Mouse (Mus musculus) gastrocnemius, postnatal 10 days (tissue): ENCODE measurements around the gene Tufm. TPM values are rescaled to one million over a fixed set of nuclear protein-coding genes. Genes with fewer than 3 reads are reported as not detected.

Experiments
- DNase-seq: peaks from one replicate; pipeline ENCODE4 v3.0.0; 2021; ENCODE audit warnings: mixed read lengths
- total RNA-seq, 2 experiments: library from RNA; stranded (reverse); gene quantifications; 2 replicates each; pipeline ENCODE4 v1.2.3; 2021

Tufm gene
- total RNA-seq, 2 experiments from 2014 or later, result 99.0 to 114 TPM

DNA sequence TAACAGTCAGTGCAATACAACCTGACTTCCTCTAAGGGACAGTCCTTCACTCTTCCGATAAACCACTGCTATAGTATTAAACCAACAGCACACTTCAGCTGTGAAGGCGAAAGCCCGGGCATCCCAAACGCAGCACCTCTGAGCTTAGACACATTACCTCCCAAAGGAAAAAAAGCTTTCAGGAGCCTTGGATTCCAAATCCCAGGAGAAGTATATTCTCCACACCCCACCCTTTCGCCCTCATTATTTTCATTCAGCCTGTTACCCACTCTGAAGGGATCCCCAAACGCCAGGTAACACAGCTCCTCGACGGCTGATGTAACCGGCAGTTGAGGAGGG lies 14.5 kb downstream of the Tufm start:
- no peak for DNase-seq

DNA sequence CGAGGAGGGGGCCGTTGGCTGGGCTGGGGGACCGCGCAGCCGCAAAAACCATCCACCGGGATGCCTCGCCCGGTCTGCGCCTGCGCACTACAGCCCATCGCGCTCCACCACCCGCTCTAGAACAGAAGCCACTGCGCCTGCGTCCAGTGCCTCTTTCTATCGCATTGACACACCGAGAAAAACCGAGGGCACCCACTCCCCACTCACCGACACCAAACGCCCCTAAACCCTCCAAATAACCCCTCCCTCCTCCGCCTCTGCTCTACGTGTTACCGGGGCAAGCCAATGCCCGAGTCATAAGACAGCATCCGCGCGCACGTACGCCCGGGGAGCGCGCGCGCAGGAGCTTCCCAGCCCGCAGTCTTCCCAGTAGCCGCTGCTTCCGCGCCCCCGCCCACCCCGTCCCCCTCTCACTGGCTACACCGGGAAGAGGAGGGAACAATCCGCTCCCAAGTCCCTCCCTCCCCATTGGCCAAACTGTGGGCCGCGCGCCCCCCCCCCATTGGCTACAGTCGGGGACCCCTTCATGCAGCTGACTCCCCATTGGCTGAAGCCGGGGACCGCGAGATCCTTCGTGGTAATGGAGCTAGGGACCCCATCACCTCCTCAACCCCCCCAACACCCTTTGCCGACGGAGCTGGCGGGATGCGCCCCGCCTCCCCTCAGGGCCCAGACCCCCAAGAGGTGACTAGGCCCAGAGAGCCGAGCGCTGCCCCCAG lies 15.0 kb downstream of the Tufm start:
- DNase-seq, result peak; percentile 91

DNA sequence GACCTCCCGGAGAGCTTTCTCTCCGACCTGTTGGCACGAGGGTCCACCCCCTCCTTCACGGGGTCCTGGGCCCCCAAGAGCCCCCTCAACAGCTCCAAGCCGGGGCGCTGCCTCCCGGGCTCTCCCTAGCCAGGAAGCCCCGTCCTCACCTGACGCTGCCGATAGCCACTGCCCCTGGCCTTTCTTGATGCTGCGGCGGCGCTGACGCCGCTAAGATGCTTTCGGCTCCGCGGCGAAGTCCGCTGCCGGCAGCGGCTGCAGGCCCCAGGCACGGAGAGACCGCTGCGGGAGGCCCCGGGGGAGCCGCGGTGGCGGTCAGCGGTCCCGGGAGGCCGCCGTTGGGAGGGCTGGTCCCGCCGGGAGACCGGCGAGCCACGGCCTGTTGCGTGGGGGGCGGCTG lies 15.6 kb downstream of the Tufm start:
- DNase-seq, result no peak

DNA sequence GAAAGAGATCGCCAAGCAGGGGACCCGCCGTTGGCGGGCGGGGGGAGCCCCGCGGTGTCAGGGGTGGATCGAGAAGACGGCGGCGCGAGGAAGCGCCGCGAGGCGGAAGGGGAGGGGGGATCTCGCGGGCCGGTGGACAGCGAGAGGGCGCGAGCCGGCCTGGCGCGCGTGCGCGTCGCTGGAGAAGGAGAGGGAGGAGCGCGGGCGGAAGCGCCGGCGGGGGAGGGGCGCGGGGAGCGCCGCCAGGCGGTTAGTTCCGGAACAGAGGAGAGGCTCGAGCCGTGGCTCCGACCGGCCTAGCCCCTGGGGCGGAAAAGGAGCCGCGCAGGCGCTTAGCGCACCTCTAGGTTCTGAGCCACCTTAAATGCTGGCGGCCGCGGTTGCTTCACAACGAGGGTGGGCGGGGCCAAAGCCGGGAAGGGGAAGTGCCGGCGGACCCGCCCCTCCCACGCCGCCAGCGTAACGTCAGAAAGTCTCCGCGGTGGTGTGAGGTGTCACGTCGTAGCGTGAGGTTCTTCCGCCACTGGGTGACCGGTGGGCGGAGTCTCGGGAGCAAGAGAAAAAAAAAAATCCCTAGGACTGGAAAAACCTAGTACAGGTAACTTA lies 16.2 kb downstream of the Tufm start, which contains the start of gene Atxn2l:
TSS of gene Atxn2l (minus strand) at position 165 of the 606 bp plus-strand sequence.
- DNase-seq, result peak; percentile 99

DNA sequence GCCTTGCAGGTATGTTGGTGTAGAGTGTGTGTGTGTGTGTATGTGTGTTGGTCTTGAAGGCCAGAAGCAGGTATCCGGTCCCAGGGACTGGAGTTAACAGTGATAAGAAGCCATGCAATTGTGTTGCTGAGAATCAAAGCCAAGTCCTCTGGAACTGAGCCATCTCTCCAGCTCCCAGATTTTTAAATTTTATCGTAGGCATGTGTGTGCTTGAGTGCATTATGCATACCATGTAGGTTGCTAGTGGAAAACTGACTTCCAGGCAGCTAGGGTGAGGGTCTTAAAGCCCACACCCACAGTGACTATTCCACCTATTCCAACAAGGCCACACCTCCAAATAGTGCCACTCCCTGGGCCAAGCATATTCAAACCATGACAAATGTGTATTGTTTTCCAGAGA lies 17.8 kb downstream of the Tufm start:
- no peak for DNase-seq

DNA sequence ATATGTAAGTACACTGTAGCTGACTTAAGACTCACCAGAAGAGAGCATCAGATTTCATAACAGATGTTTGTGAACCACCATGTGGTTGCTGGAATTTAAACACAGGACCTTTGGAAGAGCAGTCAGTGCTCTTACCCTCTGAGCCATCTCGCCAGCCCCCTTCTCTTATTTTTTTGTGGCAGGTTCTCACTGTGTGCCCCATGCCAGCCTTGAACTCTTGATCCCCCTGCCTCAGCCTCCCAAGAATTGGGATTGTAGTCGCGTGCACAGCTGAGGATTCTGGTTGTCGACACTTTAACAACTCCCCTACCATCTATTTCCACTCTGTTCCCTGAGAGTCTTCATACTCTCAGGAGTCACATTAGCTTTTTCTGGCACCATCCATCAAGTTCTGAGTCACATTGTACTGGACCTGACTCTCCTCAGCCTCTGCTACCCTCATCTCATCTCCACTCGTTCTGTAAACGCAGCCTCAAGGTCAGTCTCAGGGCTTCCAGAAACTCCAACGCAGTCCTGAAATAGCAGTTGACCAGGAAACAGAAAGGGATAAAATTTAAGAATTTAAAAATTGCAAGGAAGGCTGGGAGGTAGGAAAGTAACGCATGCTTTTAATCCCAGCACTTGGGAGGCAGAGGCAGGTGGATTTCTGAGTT lies 20.1 kb downstream of the Tufm start:
- no peak for DNase-seq

DNA sequence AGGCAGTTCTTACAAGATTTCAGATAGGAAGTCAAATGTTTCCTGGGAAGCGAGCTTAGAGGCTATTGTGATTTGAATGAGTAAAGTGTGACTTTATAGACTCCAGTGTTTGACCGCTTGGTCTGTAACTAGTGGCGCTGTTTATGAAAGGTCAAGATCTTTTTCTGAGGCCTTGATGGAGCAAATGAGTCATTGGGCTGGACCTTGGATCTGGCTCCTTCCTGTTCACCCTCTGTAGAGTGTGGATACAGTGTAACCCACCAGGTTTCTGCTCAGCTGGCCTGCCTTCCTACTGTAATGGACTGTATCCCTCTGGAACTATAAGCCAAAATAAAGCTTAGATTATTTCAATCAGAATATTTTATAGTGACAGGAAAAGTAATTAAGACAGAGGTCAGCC lies 24.1 kb downstream of the Tufm start:
- DNase-seq, result no peak

DNA sequence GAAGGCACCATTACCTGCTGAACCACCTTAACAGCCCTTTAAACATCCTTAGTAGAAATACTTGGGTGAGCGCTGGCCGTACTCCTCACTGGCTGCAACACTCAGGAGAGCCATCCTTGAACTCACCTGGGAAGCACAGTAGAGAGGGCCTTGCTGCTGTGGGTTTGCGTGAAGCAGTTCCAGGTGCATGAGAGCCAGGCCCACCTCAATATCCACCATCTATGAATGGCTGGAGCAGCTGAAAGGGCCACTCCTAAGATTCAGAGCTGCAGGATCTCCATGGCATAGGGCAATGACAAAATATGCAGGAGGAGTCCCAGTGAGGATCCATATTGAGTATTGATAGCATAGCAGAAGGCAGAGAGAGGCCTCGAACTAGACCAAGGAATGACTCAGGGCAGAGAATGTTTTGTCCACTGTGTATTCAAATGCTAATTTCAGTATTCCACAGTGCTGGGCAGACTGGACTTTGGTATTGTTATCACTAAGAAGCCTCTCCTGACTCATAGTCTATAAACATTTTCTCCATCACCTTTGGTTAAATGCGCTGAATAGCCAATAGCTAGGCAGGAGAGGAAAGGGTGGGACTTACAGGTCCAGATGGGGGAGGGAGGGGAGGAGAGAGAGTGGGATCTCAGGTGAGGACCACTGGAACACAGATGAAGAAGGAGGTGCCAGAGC lies 31.2 kb downstream of the Tufm start:
- DNase-seq, result no peak

DNA sequence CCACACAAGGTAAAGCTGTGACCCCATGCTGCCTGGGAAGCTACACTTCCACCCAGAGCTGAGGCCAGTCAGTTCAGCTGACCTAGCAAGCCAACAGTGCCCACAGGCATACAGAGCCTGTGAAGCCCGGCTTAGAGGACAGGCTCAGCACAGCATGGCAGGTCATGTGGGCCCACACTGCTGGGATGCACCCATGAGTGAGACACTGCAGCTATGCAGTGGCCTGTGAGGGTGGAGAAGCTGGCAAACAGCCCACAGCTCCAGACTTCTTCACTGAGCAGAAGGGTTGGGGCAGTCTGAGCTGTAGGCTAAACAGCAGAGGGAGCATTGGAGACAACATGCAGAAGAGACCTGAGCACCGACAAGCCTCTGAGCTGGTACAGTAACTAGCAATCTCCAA lies 32.4 kb downstream of the Tufm start:
- peak; percentile 47 for DNase-seq

DNA sequence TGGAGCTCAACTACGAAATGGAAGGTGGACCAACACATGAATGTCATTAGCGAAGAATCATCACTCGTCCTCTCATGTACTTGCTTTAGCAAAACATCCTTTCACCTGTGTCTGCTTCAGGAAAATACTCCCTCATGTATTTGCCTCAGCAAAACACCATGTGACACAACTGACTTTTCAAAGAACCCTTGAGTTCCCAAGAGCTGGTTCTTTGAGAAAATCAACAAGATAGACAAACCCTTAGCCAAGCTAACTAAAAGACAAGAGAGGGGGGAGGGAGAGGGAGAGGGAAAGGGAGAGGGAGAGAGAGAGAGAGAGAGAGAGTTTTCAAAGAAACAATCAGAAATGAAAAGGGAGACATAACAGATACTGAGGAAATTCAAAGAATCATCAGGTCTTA lies 36.2 kb downstream of the Tufm start:
- no peak for DNase-seq

DNA sequence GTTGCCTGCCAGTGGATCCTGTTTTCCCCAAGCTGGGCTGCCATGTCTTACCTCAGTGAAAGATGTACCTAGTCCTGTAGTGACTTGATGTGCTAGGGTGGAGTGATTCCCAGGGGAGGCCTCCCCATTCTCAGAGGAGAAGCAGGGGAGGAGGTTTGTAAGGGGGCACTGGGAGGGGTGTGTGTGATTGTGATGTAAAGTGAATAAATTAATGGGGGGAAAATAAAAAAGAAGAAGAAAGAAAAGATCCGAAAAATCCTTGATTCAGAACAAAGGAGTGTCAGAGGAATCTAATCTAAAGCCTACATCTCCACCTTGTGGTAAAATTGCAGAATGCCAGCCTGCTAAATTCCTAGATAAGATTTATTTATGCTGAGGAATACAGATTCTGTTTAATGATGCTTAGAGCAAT lies 41.0 kb downstream of the Tufm start:
- DNase-seq, result no peak

DNA sequence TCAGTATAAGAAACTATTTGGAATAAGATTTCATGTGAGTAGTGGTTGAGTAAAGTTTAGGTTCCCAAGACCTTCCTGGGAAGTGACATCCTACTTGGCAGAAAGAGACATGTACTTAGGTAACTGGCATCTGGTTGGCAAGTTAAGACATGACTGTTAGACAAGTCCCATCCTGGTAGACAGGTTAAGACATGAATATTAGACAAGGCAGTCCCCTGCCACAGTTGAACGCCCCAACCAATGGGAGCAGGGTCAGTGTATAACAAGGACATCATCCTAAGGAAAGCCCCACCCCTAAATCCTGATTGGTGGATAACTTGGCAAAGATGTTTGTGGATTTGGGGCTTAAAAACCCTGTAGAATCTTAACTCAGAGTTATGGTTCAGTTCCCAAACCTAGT lies 46.3 kb downstream of the Tufm start:
- no peak for DNase-seq

DNA sequence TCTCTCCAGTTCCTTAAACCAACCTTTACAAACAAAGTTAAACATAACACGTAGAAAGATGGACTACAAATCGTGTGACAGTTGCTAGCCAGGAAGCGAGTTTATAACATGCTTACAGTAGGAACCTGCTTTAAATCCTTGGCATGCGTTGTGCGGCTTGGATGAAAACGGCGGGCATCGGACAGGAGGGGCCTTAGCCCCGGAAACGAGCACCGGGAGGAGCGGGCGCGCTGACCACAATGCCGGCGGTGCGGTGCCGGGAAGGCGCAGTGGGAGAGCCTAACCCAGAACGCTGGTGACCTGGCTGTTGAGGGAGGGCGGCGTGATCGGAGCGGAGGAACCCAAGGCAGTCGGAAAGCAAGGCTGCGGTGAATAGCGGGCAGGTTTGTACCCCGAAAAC lies 48.6 kb downstream of the Tufm start:
- DNase-seq, result peak; percentile 11

DNA sequence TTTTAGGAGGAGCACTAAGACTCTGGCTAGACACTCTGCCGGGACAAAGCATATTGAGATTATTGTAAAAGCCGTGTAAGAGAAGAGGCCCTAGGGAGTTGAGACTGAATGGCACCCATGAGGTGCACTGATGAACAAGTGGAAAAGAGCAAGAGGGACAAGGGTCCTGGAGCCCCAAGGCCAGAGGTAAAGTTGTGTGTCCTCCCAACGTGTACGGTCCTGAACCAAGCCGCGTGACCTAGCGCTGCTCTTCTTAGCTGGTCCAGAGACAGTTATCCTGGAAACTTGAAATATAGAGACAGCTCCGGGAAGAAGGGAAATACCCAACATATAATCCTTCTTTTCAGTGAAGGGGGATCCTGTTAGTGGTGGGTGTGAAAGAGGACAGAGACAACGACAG lies 49.3 kb downstream of the Tufm start:
- no peak for DNase-seq

DNA sequence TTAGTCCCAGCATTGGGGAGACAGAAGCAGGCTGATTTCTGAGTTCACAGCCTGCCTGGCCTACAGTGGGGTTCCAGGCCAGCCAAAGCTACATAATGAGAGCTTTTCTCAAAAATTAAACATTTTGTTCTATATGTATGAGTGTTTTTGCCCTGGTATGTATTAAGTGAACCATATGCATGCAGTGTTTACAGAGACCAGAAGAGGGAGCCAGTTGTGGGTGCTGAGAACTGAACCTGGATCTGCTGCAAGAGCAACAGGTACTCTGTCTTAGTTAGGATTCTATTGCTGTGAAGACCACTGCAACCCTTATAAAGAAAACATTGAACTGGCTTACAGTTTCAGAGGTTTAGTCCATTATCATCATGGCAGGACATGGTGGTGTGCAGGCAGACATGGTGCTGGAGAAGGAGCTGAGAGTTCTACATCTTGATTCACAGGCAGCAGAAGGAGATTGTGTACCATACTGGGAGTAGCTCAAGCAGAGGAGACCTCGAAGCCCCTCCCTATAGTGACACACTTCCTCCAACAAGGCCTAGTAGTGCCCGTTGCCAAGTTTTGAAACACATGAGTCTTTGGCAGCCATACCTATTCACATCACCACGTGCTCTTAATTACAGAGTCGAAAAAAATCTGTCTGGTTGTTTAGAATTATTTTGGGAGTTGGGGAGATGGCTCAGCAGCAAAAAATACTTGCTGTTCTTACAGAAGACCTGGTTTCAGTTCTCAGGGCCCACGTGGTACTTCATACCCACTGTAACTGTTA lies 50.8 kb downstream of the Tufm start:
- DNase-seq, result no peak

Other genes with a start within 250 kb of the Tufm start
- 10 to 100 TPM; 35.2 to 38.0 TPM for gene Sbk1, start 214.7 kb upstream of the Tufm start, total RNA-seq
- 1 to 10 TPM in 1 of 2 experiments, under 1 TPM in 1; 0.42 to 1.1 TPM for gene Lat, start 117.8 kb upstream of the Tufm start, total RNA-seq
- gene Spns1, start 109.9 kb upstream of the Tufm start, total RNA-seq, result 10 to 100 TPM; 25.1 to 28.0 TPM
- gene Nfatc2ip, start 90.6 kb upstream of the Tufm start, total RNA-seq, result 1 to 10 TPM; 3.1 to 3.2 TPM
- under 1 TPM; 0.35 to 0.72 TPM for gene Cd19, start 72.5 kb upstream of the Tufm start, total RNA-seq
- gene Rabep2, start 58.6 kb upstream of the Tufm start, total RNA-seq, result 10 to 100 TPM; 11.4 to 15.2 TPM
- over 10,000 TPM; 11,325 to 12,607 TPM for gene Atp2a1, start 24.3 kb upstream of the Tufm start, total RNA-seq
- 10 to 100 TPM; 52.0 to 53.7 TPM for gene Sh2b1, start 11.9 kb upstream of the Tufm start, total RNA-seq
- gene Atxn2l, start 16.1 kb downstream of the Tufm start, total RNA-seq, result 10 to 100 TPM; 33.6 to 45.6 TPM
- gene Eif3c, start 79.0 kb downstream of the Tufm start, total RNA-seq, result 100 to 1,000 TPM; 147 to 153 TPM
- gene Apobr, start 97.6 kb downstream of the Tufm start, total RNA-seq, result 1 to 10 TPM in 1 of 2 experiments, under 1 TPM in 1; 0.59 to 1.0 TPM
- gene Cln3, start 98.5 kb downstream of the Tufm start, total RNA-seq, result 10 to 100 TPM in 1 of 2 experiments, 1 to 10 TPM in 1; 6.3 to 14.3 TPM
- gene Il27, start 107.6 kb downstream of the Tufm start, total RNA-seq, result not detected
- 10 to 100 TPM; 19.0 to 25.3 TPM for gene Nupr1, start 143.5 kb downstream of the Tufm start, total RNA-seq
- 10 to 100 TPM; 21.9 to 22.9 TPM for gene Sgf29, start 161.9 kb downstream of the Tufm start, total RNA-seq
- gene Sult1a1, start 189.1 kb downstream of the Tufm start, total RNA-seq, result 10 to 100 TPM; 13.8 to 24.7 TPM
- gene Bola2, start 208.0 kb downstream of the Tufm start, total RNA-seq, result 10 to 100 TPM; 53.6 to 54.4 TPM
- 1 to 10 TPM; 4.2 to 6.1 TPM for gene Slx1b, start 208.4 kb downstream of the Tufm start, total RNA-seq
- 1 to 10 TPM; 5.0 to 7.0 TPM for gene Coro1a, start 220.4 kb downstream of the Tufm start, total RNA-seq